Mouse (Mus musculus) Patski (cell line): ENCODE measurements at regions not wholly inside any gene's neighbourhood (a gene's known extent, or its start where the extent isn't known, plus 50 kb on each side); places are given as distances from the start of the nearest gene placed in this dataset.
A peak's percentile ranks its signal among the peaks of the same experiment; 100 is the strongest.

Experiments
- ATAC-seq: fragments of 100-300 bp; one replicate; pipeline ENCODE4 v1.8.0; 2021
- CTCF ChIA-PET: fragments of 350-600 bp; sonication (Branson Sonifier 250); formaldehyde crosslinking; loops from one replicate; lab custom pipeline; 2022; ENCODE audit warnings: inconsistent platforms; lab: Charles Lee
- POLR2A ChIA-PET: fragments of 350-600 bp; sonication (Branson Sonifier 250); formaldehyde crosslinking; loops from one replicate; lab custom pipeline; 2022; ENCODE audit warnings: antibody characterized with exemption, inconsistent platforms; lab: Charles Lee
- DNase-seq: peaks from one replicate; pipeline ENCODE4 v3.0.0-alpha.2; 2011; ENCODE audit warnings: low read depth, low spot score
- H3K27me3 ChIP-seq: fragments of 371-371 bp; one replicate; pipeline ENCODE4 v1.5.1; 2021
- CTCF ChIP-seq: fragments of 100-300 bp; IDR thresholded peaks from one replicate; pipeline ENCODE4 v1.5.1; 2021
- in situ Hi-C: fragments of 300-500 bp; cut with MboI; formaldehyde crosslinking; loops from 3 replicates; pipeline ENCODE4 v1.11.1; 2018; ENCODE audit warnings: low pct_unique_long_range_greater_than_20kb, mixed read lengths

DNA sequence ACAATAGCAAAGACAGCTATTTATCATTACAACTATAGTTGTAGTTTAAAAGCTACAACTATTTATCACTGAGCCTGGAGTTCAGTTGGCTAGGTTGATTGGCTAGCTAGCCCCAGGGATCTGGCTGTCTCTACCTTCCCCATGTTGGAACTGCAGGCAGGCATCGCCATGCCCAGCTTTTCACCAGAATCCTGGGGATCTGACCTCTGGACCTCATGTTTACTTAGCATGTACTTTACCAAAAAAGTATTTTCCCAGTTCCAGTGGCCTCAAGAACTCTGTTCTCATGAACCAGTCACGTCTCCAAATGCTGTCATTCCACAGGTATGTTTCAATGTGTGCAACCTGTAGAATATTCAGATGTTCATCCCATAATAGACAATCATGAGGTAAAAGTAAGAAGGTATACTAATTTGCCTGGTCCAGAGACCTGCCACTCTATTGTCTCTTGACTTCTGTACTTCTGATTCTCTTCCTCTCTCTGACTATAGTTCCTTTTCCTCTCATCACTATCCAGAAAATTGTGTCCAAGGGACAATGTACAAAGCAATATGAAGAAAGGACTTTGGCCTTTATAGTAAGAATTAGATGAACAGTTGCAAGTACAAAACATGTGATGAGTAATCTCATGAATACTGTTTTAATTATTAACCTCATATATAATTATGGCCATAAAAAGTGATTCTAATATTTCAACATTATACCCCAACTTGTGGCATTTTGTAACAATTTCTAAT lies 421.8 kb downstream of the Fam84a start:
- in situ Hi-C loops, result no loop called here
- TF ChIP-seq CTCF, result no peak
- POLR2A ChIA-PET, result no interaction called here
- H3K27me3 ChIP-seq, result no peaks in the 10 kb centered on the region
- DNase-seq (no peak), ATAC-seq (no peak)
- CTCF ChIA-PET, result no interaction called here

DNA sequence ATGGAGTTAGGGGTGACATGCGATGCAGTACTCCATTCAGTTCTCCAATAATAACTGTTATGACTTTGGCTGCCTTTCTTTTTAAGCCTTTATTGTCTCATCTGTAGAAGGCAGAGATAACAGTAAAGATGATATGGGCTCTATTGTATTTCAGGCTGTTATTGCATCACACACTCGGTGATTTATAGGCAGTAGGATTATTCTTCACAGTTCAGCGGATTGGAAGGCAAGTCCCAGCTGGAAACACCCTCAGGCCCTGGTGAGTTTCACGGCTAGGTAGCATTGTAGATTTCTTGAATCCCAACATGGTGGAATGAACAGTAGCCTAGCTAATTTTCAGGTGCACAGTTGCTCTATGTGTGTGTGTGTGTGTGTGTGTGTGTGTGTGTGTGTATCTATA lies 422.9 kb downstream of the Fam84a start:
- no peak for ATAC-seq
- no peak for TF ChIP-seq CTCF
- ChIA-PET POLR2A (no interaction called here), CTCF (no interaction called here)
- in situ Hi-C loops, result no loop called here
- no peak for DNase-seq
- no peaks in the 10 kb centered on the region for H3K27me3 ChIP-seq

DNA sequence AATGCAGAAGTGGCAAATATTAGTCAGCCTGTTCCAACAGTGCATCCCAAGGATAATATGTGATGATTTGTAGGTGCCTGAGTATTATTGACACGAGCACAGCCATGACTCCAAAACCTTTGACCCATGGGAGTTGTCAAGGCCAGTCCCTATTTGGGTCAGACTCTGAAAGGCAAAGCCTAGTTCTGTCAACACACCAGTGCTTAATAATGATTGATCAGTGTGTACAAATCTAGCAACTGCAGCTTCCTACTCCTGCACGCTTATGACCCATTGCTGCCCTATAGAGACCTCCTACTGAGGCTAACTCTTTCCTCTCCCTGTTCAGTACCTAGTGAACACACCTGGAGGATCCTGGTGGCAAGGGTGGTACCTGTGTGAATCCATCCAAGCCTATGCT lies 427.3 kb downstream of the Fam84a start:
- no peak for DNase-seq
- TF ChIP-seq CTCF, result no peak
- in situ Hi-C loops, result no loop called here
- CTCF ChIA-PET, result no interaction called here
- POLR2A ChIA-PET, result no interaction called here
- ATAC-seq, result no peak
- H3K27me3 ChIP-seq, result peaks cover 5% of the 10 kb centered on the region

DNA sequence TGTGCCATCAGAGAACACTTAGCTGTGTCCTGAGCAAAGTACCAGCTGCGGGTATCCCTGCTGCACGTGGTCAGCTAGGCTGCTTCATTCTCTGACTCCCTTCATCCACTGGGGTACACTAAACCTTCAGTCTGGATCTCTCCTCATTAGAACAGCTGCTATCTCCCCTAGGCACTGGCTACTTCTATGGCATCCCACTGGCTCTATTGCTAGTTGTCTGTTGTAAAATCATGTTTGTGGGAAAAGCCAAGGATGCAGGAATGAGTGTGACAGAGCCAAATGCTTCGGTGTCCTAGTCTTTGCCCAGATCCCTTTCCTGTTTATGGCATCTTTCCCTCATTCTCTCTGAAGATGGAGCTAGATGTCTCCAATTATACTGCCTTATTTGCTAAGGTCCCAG lies 440.9 kb downstream of the Nbas start:
- CTCF ChIA-PET, result no interaction called here
- H3K27me3 ChIP-seq, result peaks cover under 1% of the 10 kb centered on the region
- no peak for TF ChIP-seq CTCF
- in situ Hi-C loops, result no loop called here
- no peak for ATAC-seq
- POLR2A ChIA-PET, result no interaction called here
- no peak for DNase-seq

DNA sequence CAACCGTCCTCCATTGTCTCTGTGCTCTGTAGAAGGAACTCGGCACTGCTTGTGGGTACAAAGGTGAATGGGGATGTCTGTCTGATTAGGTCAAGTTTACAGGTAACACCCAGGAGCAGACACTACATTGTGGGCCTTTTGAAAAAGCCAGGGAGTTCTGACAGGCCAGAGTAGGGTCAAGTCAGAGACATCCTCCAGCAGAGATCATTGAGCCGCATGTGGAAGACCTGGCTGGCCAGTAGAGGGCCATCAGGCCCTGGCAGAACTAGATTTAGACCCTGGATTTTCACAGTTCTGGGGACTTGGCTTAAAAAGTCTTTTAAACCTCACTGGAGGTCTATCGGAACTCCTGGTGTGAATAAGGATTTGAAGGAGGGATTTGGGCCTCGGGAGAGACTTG lies 438.8 kb downstream of the Nbas start:
- peak; percentile 18 for TF ChIP-seq CTCF
- CTCF ChIA-PET, result no interaction called here
- POLR2A ChIA-PET, result no interaction called here
- peaks cover 5% of the 10 kb centered on the region for H3K27me3 ChIP-seq
- in situ Hi-C loops, result no loop called here
- DNase-seq, result no peak
- no peak for ATAC-seq

DNA sequence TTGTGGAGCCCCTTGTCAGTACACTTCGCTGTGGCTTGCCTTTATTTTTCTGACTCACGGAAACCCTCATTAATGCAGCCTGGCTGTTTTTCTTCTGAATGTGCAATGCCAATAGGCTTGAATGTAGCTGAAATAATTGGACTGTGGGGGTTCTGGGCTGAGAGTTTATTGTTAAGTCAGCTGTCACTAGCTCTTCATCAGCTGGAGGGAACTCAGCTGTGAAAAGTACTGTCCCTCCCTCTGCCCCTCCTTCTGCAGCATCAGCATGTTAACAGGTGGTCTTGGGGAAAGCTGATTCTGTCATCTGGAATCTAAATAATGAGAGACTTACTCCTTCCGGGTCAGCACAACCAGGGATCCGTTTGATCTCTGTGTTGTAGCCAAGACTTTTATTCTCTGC lies 437.6 kb downstream of the Nbas start:
- TF ChIP-seq CTCF, result no peak
- CTCF ChIA-PET, result no interaction called here
- in situ Hi-C loops, result no loop called here
- peaks cover 5% of the 10 kb centered on the region for H3K27me3 ChIP-seq
- POLR2A ChIA-PET, result no interaction called here
- DNase-seq (no peak), ATAC-seq (no peak)

DNA sequence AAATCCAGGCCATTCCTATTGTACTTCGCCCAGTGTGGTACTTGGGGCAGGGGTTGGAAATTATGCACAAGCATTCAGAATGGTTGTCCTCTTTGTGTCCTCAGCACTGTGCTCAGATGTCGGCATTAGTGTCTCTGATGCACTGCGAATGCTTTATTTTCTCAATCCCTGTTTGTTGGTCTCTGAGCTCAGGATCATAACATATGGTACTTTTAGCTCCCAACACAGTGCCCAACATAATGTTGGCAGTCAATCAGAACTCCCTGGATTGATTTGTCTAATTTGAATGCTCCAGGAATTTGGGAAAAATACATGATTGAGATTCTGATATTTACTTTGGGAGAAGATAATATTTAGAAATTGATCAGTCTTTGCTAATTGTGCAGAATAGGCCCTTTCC lies 434.7 kb downstream of the Nbas start:
- in situ Hi-C loops, result no loop called here
- ChIA-PET POLR2A (no interaction called here), CTCF (no interaction called here)
- ATAC-seq (no peak), DNase-seq (no peak)
- no peak for TF ChIP-seq CTCF
- H3K27me3 ChIP-seq, result peaks cover 5% of the 10 kb centered on the region

DNA sequence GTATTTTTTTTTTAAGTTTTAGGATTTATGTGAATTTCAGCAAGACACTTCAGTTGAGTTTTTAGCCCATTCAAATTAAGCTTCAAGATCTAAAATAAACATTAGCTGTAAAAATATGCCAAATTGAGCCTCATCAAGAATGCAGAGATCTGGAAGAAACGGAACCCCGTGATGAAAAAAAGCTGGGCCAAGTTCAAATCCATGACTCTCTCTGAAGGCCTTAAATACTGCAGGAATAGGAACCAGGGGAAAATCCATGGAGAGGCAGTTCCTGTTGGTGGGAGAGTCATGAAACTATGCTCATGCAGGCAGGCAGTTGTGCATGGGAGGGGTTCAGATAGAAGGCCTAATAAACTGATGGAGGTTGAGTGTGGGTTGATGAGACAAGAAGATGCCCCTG lies 430.9 kb downstream of the Nbas start:
- POLR2A ChIA-PET, result no interaction called here
- in situ Hi-C loops, result no loop called here
- CTCF ChIA-PET, result no interaction called here
- DNase-seq (no peak), ATAC-seq (no peak)
- TF ChIP-seq CTCF, result no peak
- peaks cover 5% of the 10 kb centered on the region for H3K27me3 ChIP-seq

DNA sequence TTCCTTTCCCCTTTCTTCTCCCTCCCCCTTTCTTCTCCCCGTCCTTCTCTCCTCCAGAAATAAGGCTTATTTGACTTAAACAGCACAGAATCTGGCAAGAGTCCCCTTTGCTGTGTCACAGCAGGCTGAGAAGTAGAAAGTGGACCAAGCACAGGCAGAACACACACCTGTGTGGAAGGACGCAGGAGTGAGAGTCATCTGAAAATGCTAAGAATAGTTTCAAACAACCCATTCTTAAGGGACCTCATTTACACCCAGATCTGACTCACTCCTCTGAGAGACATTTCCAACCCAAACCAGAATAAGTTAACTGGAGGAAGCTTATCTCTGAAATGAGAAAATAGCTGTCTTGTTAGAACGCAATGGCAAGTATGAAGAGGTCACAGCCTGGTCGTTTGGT lies 429.9 kb downstream of the Nbas start:
- ChIA-PET CTCF (no interaction called here), POLR2A (no interaction called here)
- in situ Hi-C loops, result no loop called here
- DNase-seq, result no peak
- ATAC-seq, result no peak
- H3K27me3 ChIP-seq, result peaks cover 3% of the 10 kb centered on the region
- no peak for TF ChIP-seq CTCF

DNA sequence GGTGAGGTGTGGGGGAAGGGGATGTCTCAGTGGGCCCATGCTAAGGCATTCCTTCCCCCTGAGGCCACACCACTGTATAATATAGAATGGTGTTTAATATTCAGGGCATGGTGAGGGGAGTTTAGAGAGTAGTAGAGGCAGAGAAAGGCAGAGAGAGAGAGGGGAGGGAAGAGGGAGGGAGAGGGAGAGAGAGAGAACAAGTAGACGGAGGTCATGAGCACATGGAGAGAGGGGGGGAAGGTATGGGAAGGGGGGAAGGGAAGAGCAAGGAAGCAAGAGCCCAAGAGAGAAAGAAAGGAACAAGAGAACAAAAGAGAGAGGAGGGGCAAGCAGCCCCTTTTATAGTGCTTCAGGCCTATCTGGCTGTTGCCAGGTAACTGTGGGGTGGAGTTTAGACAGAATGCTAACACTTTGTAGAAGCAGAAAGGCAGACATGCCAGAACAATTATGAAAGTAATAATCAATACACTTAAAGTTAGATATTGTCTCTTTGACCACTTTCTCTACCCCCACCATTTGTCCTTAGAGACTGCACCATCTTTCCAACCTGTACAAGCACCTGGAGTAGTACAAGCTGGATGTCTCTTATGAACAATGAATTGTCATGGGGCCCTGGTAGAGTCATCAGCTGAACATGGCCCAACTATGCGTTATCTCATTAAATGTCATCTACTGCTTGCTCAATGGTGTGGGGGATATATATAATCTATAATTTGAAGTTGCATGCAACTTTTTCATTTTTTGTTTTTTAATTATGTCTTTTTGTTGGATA lies 422.6 kb downstream of the Nbas start:
- H3K27me3 ChIP-seq, result peaks cover 2% of the 10 kb centered on the region
- TF ChIP-seq CTCF, result no peak
- POLR2A ChIA-PET, result no interaction called here
- CTCF ChIA-PET, result no interaction called here
- no peak for ATAC-seq
- no peak for DNase-seq
- in situ Hi-C loops, result no loop called here

DNA sequence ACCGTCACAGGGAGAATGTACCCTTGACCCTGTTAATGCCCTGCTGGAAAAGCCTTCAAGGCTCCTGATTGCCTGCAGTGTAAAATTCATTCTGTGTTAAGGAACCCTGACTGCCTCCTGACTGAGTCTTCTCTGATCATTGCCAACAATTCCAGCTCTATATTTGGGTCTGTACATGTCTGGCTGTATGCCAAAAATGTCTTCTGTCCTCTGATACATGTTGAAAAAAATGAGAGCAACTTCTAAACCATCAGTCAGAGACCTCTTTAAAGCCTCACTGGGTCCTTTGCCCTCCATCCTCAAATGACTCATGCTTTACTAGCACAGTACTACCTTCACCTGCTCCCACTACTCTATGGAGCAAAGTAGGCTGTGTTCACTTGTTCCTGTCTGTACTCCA lies 408.3 kb downstream of the Nbas start:
- ATAC-seq, result no peak
- ChIA-PET CTCF (no interaction called here), POLR2A (no interaction called here)
- TF ChIP-seq CTCF, result no peak
- no peak for DNase-seq
- in situ Hi-C loops, result no loop called here
- H3K27me3 ChIP-seq, result peaks cover 5% of the 10 kb centered on the region
